Mouse (Mus musculus) cortical plate, adult 2 months (tissue): ENCODE results near the gene Smc3. TPM values are rescaled to one million over a fixed set of nuclear protein-coding genes. Genes with fewer than 3 reads are reported as not detected.
"Not testable (repeated sequence)": the region's sequence is repeated elsewhere in the genome, so short reads cannot be mapped to it uniquely, and the experiment has no call there.

Experiments
- H3K27ac ChIP-seq: fragments of 200-500 bp; 2 replicates; pipeline ENCODE4 v1.5.1; 2012; ENCODE audit warnings: low read length, control low read depth, inconsistent platforms; ENCODE audit not compliant: insufficient read depth
- H3K4me1 ChIP-seq: fragments of 200-500 bp; 2 replicates; pipeline ENCODE4 v1.6.1; 2011; ENCODE audit warnings: low read length; ENCODE audit not compliant: control insufficient read depth, insufficient read depth
- H3K4me3 ChIP-seq: fragments of 200-500 bp; 2 replicates; pipeline ENCODE4 v1.5.1; 2011; ENCODE audit warnings: mild to moderate bottlenecking, low read length, control low read depth; ENCODE audit not compliant: insufficient read depth
- CTCF ChIP-seq: fragments of 200-500 bp; IDR thresholded peaks from 2 replicates; pipeline ENCODE4 v1.5.1; 2011; ENCODE audit warnings: mild to moderate bottlenecking, control low read depth, low read length; ENCODE audit not compliant: insufficient read depth; ENCODE audit errors: extremely low read depth
- POLR2A ChIP-seq: fragments of 200-500 bp; IDR thresholded peaks from 2 replicates; pipeline ENCODE4 v1.6.1; 2011; ENCODE audit warnings: mild to moderate bottlenecking, low read length, control low read depth; ENCODE audit not compliant: insufficient read depth; ENCODE audit errors: extremely low read depth
- polyA plus RNA-seq: library from polyadenylated mRNA; depleted of rRNA; stranded (reverse); fragments of >200 nt; gene quantifications from 2 replicates; pipeline ENCODE4 v1.2.3, GENCODE M21; 2012

Gene Smc3
- polyA plus RNA-seq, 1 experiment: 21.6 TPM

- Histone ChIP-seq H3K27ac (no peak overlapping the region), H3K4me1 (no peaks in the 10 kb centered on the region), H3K4me3 (no peak overlapping the region)
- TF ChIP-seq CTCF: no peak
- TF ChIP-seq POLR2A: no peak
These were observed 25.7 kb upstream of the Smc3 start for GRCm38 (mm10) chr19:53574546-53574945.

- no peak for TF ChIP-seq CTCF
- TF ChIP-seq POLR2A: no peak
These were observed 24.7 kb upstream of the Smc3 start for GRCm38 (mm10) chr19:53575296-53576010.

DNA sequence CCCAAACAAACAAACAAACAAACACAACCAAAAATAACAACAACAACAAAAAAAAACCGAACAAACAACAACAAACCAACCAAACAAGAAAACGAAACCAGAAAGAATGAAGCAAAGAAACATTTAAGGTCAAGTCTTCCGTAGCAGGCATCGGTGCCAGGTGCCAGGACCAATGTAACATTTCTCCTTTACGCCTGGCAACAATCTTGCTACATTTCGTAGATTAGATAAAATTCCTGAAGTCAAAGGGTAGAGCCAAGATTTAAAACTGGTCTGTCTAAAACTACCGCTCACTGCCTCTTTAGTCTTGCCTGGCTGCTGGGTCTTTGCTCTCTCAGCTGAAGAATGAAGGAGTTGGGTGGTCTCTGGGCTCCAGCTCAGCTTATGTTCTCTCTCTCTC, 24.1 kb upstream of the Smc3 start:
- Histone ChIP-seq H3K27ac (no peak overlapping the region), H3K4me3 (no peak overlapping the region), H3K4me1 (no peaks in the 10 kb centered on the region)
- TF ChIP-seq POLR2A: no peak
- no peak for TF ChIP-seq CTCF

More at GRCm38 (mm10) chr19:53575296-53576010, 24.7 kb upstream of the Smc3 start:
- Histone ChIP-seq H3K4me3 (no peak overlapping the region), H3K4me1 (no peaks in the 10 kb centered on the region), H3K27ac (no peak overlapping the region)

- Histone ChIP-seq H3K4me3 (no peak overlapping the region), H3K4me1 (no peaks in the 10 kb centered on the region), H3K27ac (no peak overlapping the region)
- TF ChIP-seq CTCF (no peak), POLR2A (no peak)
These were observed 23.0 kb upstream of the Smc3 start for GRCm38 (mm10) chr19:53577025-53577800.

GRCm38 (mm10) chr19:53578597-53579252, 21.5 kb upstream of the Smc3 start:
- no peak overlapping the region for H3K27ac ChIP-seq
- TF ChIP-seq POLR2A: no peak
- peak; percentile 82 for TF ChIP-seq CTCF
- H3K4me3 ChIP-seq: no peak overlapping the region
- H3K4me1 ChIP-seq: no peaks in the 10 kb centered on the region

GRCm38 (mm10) chr19:53580271-53580670, 19.9 kb upstream of the Smc3 start:
- H3K4me3 ChIP-seq, H3K4me1 ChIP-seq, H3K27ac ChIP-seq: not testable (repeated sequence)

DNA sequence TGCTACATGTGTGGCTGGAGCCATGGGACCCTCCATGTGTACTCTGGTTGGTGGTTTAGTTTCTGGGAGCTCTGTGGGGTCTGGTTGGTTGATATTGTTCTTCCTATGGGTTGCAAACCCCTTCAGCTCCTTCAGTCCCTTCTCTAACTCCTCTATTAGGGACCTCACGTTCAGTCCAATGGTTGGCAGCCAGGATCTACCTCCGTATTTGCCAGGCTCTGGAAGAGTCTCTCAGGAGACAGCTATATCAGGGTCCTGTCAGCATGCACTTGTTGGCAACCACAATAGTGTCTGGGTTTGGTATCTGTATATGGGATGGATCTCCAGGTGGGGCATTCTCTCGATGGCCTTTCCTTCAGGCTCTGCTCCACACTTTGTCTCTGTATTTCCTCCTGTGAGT, 12.5 kb upstream of the Smc3 start:
- not testable (repeated sequence) for H3K27ac ChIP-seq, H3K4me1 ChIP-seq, H3K4me3 ChIP-seq

GRCm38 (mm10) chr19:53588968-53589367, 11.2 kb upstream of the Smc3 start, which contains the start of gene Nutf2-ps1:
Gene Nutf2-ps1 (minus strand): TSS chr19:53589068.
- not testable (repeated sequence) for H3K4me1 ChIP-seq, H3K27ac ChIP-seq, H3K4me3 ChIP-seq

DNA sequence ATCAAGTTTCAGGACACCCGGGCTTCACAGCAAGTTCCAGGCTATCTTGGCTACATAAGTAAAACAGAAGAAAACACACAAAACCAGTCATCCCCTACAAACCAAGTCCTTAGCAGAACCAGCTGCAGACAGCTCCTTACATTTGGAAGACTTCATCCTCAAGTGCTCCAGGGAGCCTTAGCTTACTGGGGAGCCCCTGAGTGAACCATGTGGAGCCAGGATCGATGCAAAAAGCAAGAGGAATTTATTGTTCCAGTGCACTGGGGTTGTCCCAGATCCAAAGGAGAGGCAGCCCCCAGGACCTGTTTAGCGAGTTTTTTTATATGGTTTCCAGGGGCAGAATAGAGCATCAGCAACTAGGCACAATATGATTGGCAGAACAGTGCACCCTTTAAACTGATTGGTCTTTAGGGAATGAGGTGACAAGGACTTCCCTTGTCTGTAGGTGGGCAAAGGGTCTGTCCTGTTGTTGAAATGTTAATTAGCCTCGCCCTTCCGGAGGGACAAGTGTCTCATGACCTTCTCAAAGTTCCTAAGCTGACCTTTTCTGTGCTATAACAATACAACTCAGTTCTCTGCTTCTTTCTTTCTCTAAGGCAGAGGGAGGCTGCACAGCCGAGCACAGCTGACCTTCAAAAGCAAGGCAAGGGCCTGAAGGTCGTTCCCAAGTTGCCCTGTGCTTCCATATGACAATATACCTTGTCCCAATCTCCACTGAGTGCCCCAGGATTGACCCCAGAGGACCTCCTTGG, 3.3 kb upstream of the Smc3 start:
- Histone ChIP-seq H3K4me3 (no peak overlapping the region), H3K4me1 (no peaks in the 10 kb centered on the region), H3K27ac (no peak overlapping the region)
- no peak for TF ChIP-seq POLR2A
- TF ChIP-seq CTCF: no peak
